Mouse (Mus musculus) 3134 (cell line): ENCODE measurements around the gene Lhx3.

Experiments
- DNase-seq: peaks from one replicate; pipeline ENCODE4 v3.0.0-alpha.2; 2011; ENCODE audit warnings: low spot score; ENCODE audit not compliant: insufficient read length; ENCODE audit errors: extremely low read depth

The Lhx3 gene

GRCm38 (mm10) chr2:26208126-26208789 lies at the start of gene Lhx3:
Gene Lhx3 (minus strand): TSS chr2:26208289.
- peak; percentile 53 for DNase-seq

- DNase-seq: no peak
Measured at GRCm38 (mm10) chr2:26257315-26258096, 49.4 kb upstream of the Lhx3 start.

- DNase-seq: no peak
Measured at GRCm38 (mm10) chr2:26254816-26255215, 46.7 kb upstream of the Lhx3 start.

GRCm38 (mm10) chr2:26252514-26253206 lies 44.6 kb upstream of the Lhx3 start:
- DNase-seq: no peak

GRCm38 (mm10) chr2:26247531-26247930 lies 39.4 kb upstream of the Lhx3 start:
- DNase-seq: no peak

GRCm38 (mm10) chr2:26240841-26241240 lies 32.8 kb upstream of the Lhx3 start:
- DNase-seq: no peak

GRCm38 (mm10) chr2:26240330-26240729 lies 32.2 kb upstream of the Lhx3 start:
- no peak for DNase-seq

- peak; percentile 92 for DNase-seq
Measured at GRCm38 (mm10) chr2:26237290-26237782, 29.2 kb upstream of the Lhx3 start, which contains the start of gene Qsox2. Gene Qsox2 (minus strand): TSS chr2:26237525.

- DNase-seq: no peak
Measured at GRCm38 (mm10) chr2:26236681-26237289, 28.7 kb upstream of the Lhx3 start.

GRCm38 (mm10) chr2:26234771-26235170 lies 26.7 kb upstream of the Lhx3 start:
- DNase-seq: no peak

- no peak for DNase-seq
Measured at GRCm38 (mm10) chr2:26234253-26234652, 26.2 kb upstream of the Lhx3 start.

GRCm38 (mm10) chr2:26231366-26231765 lies 23.3 kb upstream of the Lhx3 start:
- DNase-seq: no peak

- DNase-seq: no peak
Measured at GRCm38 (mm10) chr2:26230253-26230652, 22.2 kb upstream of the Lhx3 start.

- peak; percentile 20 for DNase-seq
Measured at GRCm38 (mm10) chr2:26227788-26228187, 19.7 kb upstream of the Lhx3 start.

- DNase-seq: no peak
Measured at GRCm38 (mm10) chr2:26225242-26225641, 17.2 kb upstream of the Lhx3 start.

GRCm38 (mm10) chr2:26223961-26224360 lies 15.9 kb upstream of the Lhx3 start:
- no peak for DNase-seq

- no peak for DNase-seq
Measured at GRCm38 (mm10) chr2:26214526-26214925, 6.4 kb upstream of the Lhx3 start.

GRCm38 (mm10) chr2:26209566-26209965 lies 1.5 kb upstream of the Lhx3 start:
- DNase-seq: no peak

- no peak for DNase-seq
Measured at GRCm38 (mm10) chr2:26207559-26207958, 530 bp downstream of the Lhx3 start.

- DNase-seq: no peak
Measured at GRCm38 (mm10) chr2:26205761-26206160, 2.3 kb downstream of the Lhx3 start.

GRCm38 (mm10) chr2:26205126-26205525 lies 3.0 kb downstream of the Lhx3 start:
- DNase-seq: no peak
